Mouse (Mus musculus): ENCODE measurements around the gene Tnni1. TPM values are rescaled to one million over a fixed set of nuclear protein-coding genes. Genes with fewer than 3 reads are reported as not detected.

Tnni1 gene
- total RNA-seq, 1 experiment, result 1.1 TPM

DNA sequence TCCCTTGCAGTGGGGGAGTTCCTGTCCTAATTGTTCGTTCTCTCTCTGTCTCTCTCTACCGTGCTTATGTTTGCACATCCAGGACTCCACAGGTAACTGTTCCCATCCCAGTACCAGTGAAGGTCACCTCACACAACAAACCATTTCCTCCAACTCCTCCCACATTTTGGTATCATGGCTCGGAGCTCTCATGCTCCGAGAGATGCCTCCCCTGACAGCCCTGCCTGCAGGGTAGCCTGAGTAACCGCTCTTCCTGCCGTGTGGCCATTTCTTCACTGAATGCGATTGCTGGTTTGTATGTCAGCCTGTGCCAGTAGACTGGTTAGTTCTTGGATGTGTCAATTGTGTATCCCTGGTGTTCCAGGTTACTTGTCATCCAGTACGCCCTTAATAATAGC, 7.7 kb upstream of the Tnni1 start:
- in situ Hi-C loops (cut with MboI; ENCODE audit: low sequenced_read_pairs in 2 of 2, unreplicated experiment in 2 of 2), result no loop called here
- Histone ChIP-seq H3K4me1 (ENCODE audit: control insufficient read depth in 2 of 2, insufficient read depth in 2 of 2, low read length in 2 of 2, poor library complexity in 1 of 2) (peaks cover 0 to 4% of the 10 kb centered on the region in 2 experiments; a peak in 2 of 4 replicates), H3K9ac (ENCODE audit: insufficient read depth, low read depth, low read length, poor library complexity, severe bottlenecking) (no peak overlapping the region), H3K27ac (ENCODE audit: insufficient read depth, low read depth, low read length, poor library complexity, severe bottlenecking) (no peak overlapping the region), H3K9me3 (ENCODE audit: control insufficient read depth, insufficient read depth, low read depth, low read length) (no peaks in the 10 kb centered on the region), H3K36me3 (ENCODE audit: control insufficient read depth, insufficient read depth, low read length, poor library complexity, severe bottlenecking) (peaks cover 18% of the 10 kb centered on the region), H3K4me3 (ENCODE audit: insufficient read depth in 1 of 2, low read depth in 1 of 2, low read length in 2 of 2, poor library complexity in 1 of 2, severe bottlenecking in 1 of 2) (no peak overlapping the region)
- no peak for DNase-seq (ENCODE audit: low read depth, low spot score)
- TF ChIP-seq CHD2 (IDR thresholded peaks at IDR 0.05; ENCODE audit: low read depth, low read length) (no peak), ZNF384 (IDR thresholded peaks at IDR 0.05; ENCODE audit: low read depth, low read length) (no peak), MAFK (IDR thresholded peaks at IDR 0.05; ENCODE audit: insufficient read depth, low read depth, low read length) (no peak), ZC3H11A (IDR thresholded peaks at IDR 0.05; ENCODE audit: borderline replicate concordance, low read depth, low read length) (no peak), HCFC1 (IDR thresholded peaks at IDR 0.05; ENCODE audit: borderline replicate concordance, insufficient read depth, low read length) (no peak)

DNA sequence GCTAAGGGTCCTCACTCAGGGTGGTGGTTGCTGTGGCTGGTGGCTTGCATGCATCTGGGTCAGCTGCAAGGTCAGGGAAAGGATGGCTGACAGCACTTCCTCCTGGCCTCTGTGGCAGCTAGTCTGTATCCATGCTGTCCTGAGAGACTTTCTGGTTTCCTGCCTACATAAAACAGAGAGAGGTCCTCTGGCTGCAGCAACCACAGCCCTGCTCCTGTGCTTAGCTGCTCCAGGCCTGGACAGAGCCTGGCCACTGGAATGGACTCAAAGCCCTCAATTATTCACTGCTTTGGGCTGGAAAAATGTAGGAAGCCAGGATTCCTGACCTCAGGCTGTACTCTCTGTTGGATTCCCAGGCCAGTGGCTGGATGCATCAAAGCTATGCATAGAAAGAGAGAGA, 2.6 kb upstream of the Tnni1 start:
- DNase-seq (ENCODE audit: low read depth, low spot score), result no peak
- Histone ChIP-seq H3K27ac (ENCODE audit: insufficient read depth, low read depth, low read length, poor library complexity, severe bottlenecking) (no peak overlapping the region), H3K36me3 (ENCODE audit: control insufficient read depth, insufficient read depth, low read length, poor library complexity, severe bottlenecking) (no peaks in the 10 kb centered on the region; the same call in 1 of the 2 replicates), H3K9ac (ENCODE audit: insufficient read depth, low read depth, low read length, poor library complexity, severe bottlenecking) (no peak overlapping the region), H3K4me1 (ENCODE audit: control insufficient read depth in 2 of 2, insufficient read depth in 2 of 2, low read length in 2 of 2, poor library complexity in 1 of 2) (peaks cover 0 to 5% of the 10 kb centered on the region in 2 experiments; a peak in 1 of 4 replicates), H3K9me3 (ENCODE audit: control insufficient read depth, insufficient read depth, low read depth, low read length) (no peaks in the 10 kb centered on the region), H3K4me3 (ENCODE audit: insufficient read depth in 1 of 2, low read depth in 1 of 2, low read length in 2 of 2, poor library complexity in 1 of 2, severe bottlenecking in 1 of 2) (no peak overlapping the region)
- in situ Hi-C loops (cut with MboI; ENCODE audit: low sequenced_read_pairs in 2 of 2, unreplicated experiment in 2 of 2), result no loop called here
- TF ChIP-seq ZNF384 (IDR thresholded peaks at IDR 0.05; ENCODE audit: low read depth, low read length) (no peak), CHD2 (IDR thresholded peaks at IDR 0.05; ENCODE audit: low read depth, low read length) (no peak), ZC3H11A (IDR thresholded peaks at IDR 0.05; ENCODE audit: borderline replicate concordance, low read depth, low read length) (no peak), HCFC1 (IDR thresholded peaks at IDR 0.05; ENCODE audit: borderline replicate concordance, insufficient read depth, low read length) (no peak), MAFK (IDR thresholded peaks at IDR 0.05; ENCODE audit: insufficient read depth, low read depth, low read length) (no peak)

GRCm38 (mm10) chr1:135777046-135777445, 2.2 kb upstream of the Tnni1 start:
- no peak for TF ChIP-seq HCFC1 (IDR thresholded peaks at IDR 0.05; ENCODE audit: borderline replicate concordance, insufficient read depth, low read length)
- no peak for TF ChIP-seq CHD2 (IDR thresholded peaks at IDR 0.05; ENCODE audit: low read depth, low read length)
- no peak for TF ChIP-seq ZC3H11A (IDR thresholded peaks at IDR 0.05; ENCODE audit: borderline replicate concordance, low read depth, low read length)
- TF ChIP-seq MAFK (IDR thresholded peaks at IDR 0.05; ENCODE audit: insufficient read depth, low read depth, low read length), result no peak
- no peak for TF ChIP-seq ZNF384 (IDR thresholded peaks at IDR 0.05; ENCODE audit: low read depth, low read length)
- H3K9ac ChIP-seq (ENCODE audit: insufficient read depth, low read depth, low read length, poor library complexity, severe bottlenecking), result no peak overlapping the region
- peaks cover 0 to 5% of the 10 kb centered on the region in 2 experiments; a peak in 1 of 4 replicates for H3K4me1 ChIP-seq (ENCODE audit: control insufficient read depth in 2 of 2, insufficient read depth in 2 of 2, low read length in 2 of 2, poor library complexity in 1 of 2)
- H3K4me3 ChIP-seq (ENCODE audit: insufficient read depth in 1 of 2, low read depth in 1 of 2, low read length in 2 of 2, poor library complexity in 1 of 2, severe bottlenecking in 1 of 2), result no peak overlapping the region
- no peak overlapping the region for H3K27ac ChIP-seq (ENCODE audit: insufficient read depth, low read depth, low read length, poor library complexity, severe bottlenecking)
- no peaks in the 10 kb centered on the region for H3K36me3 ChIP-seq (ENCODE audit: control insufficient read depth, insufficient read depth, low read length, poor library complexity, severe bottlenecking)
- in situ Hi-C loops (cut with MboI; ENCODE audit: low sequenced_read_pairs in 2 of 2, unreplicated experiment in 2 of 2), result no loop called here
- no peaks in the 10 kb centered on the region for H3K9me3 ChIP-seq (ENCODE audit: control insufficient read depth, insufficient read depth, low read depth, low read length)
- DNase-seq (ENCODE audit: low read depth, low spot score), result no peak

- peak; percentile 94 for DNase-seq (ENCODE audit: low read depth, low spot score)
- H3K9me3 ChIP-seq (ENCODE audit: control insufficient read depth, insufficient read depth, low read depth, low read length), result no peaks in the 10 kb centered on the region
- TF ChIP-seq CHD2 (IDR thresholded peaks at IDR 0.05; ENCODE audit: low read depth, low read length) (no peak), ZC3H11A (IDR thresholded peaks at IDR 0.05; ENCODE audit: borderline replicate concordance, low read depth, low read length) (no peak), ZNF384 (IDR thresholded peaks at IDR 0.05; ENCODE audit: low read depth, low read length) (no peak), MAFK (IDR thresholded peaks at IDR 0.05; ENCODE audit: insufficient read depth, low read depth, low read length) (no peak)
- in situ Hi-C loops (cut with MboI; ENCODE audit: low sequenced_read_pairs in 2 of 2, unreplicated experiment in 2 of 2), result no loop called here
- no peak overlapping the region for H3K9ac ChIP-seq (ENCODE audit: insufficient read depth, low read depth, low read length, poor library complexity, severe bottlenecking)
- no peak overlapping the region for H3K4me3 ChIP-seq (ENCODE audit: insufficient read depth in 1 of 2, low read depth in 1 of 2, low read length in 2 of 2, poor library complexity in 1 of 2, severe bottlenecking in 1 of 2)
- H3K27ac ChIP-seq (ENCODE audit: insufficient read depth, low read depth, low read length, poor library complexity, severe bottlenecking), result no peak overlapping the region
- H3K36me3 ChIP-seq (ENCODE audit: control insufficient read depth, insufficient read depth, low read length, poor library complexity, severe bottlenecking), result no peaks in the 10 kb centered on the region
- peaks cover 0 to 8% of the 10 kb centered on the region in 2 experiments; a peak in 1 of 4 replicates for H3K4me1 ChIP-seq (ENCODE audit: control insufficient read depth in 2 of 2, insufficient read depth in 2 of 2, low read length in 2 of 2, poor library complexity in 1 of 2)
Observed at GRCm38 (mm10) chr1:135780649-135781048, 1.4 kb downstream of the Tnni1 start.

DNA sequence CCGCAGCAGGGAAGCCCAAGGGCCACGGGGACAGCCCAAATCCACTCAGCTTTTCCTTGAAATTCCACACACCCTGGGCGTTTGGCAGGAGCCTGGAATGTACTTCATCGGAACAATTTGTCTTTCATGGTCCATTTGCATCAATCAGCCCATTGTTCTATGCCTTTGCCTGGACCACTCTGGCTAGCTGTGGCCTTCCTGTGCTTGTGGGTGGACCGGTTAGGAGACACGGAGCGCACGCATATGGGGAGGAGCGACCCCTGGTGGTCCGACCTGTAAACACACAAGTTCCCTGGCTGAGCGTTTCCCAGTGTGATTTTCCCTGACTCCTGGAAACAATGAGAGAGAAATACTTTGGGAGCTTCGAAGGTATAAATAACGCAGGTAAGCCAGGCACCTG, 2.0 kb downstream of the Tnni1 start:
- no peaks in the 10 kb centered on the region for H3K36me3 ChIP-seq (ENCODE audit: control insufficient read depth, insufficient read depth, low read length, poor library complexity, severe bottlenecking)
- peaks cover 0 to 8% of the 10 kb centered on the region in 2 experiments; a peak in 1 of 4 replicates for H3K4me1 ChIP-seq (ENCODE audit: control insufficient read depth in 2 of 2, insufficient read depth in 2 of 2, low read length in 2 of 2, poor library complexity in 1 of 2)
- DNase-seq (ENCODE audit: low read depth, low spot score), result peak; percentile 80
- no peak overlapping the region for H3K27ac ChIP-seq (ENCODE audit: insufficient read depth, low read depth, low read length, poor library complexity, severe bottlenecking)
- no peak overlapping the region for H3K4me3 ChIP-seq (ENCODE audit: insufficient read depth in 1 of 2, low read depth in 1 of 2, low read length in 2 of 2, poor library complexity in 1 of 2, severe bottlenecking in 1 of 2)
- TF ChIP-seq MAFK (IDR thresholded peaks at IDR 0.05; ENCODE audit: insufficient read depth, low read depth, low read length) (no peak), HCFC1 (IDR thresholded peaks at IDR 0.05; ENCODE audit: borderline replicate concordance, insufficient read depth, low read length) (no peak), ZC3H11A (IDR thresholded peaks at IDR 0.05; ENCODE audit: borderline replicate concordance, low read depth, low read length) (no peak), ZNF384 (IDR thresholded peaks at IDR 0.05; ENCODE audit: low read depth, low read length) (no peak), CHD2 (IDR thresholded peaks at IDR 0.05; ENCODE audit: low read depth, low read length) (no peak)
- in situ Hi-C loops (cut with MboI; ENCODE audit: low sequenced_read_pairs in 2 of 2, unreplicated experiment in 2 of 2), result no loop called here
- H3K9ac ChIP-seq (ENCODE audit: insufficient read depth, low read depth, low read length, poor library complexity, severe bottlenecking), result no peak overlapping the region
- no peaks in the 10 kb centered on the region for H3K9me3 ChIP-seq (ENCODE audit: control insufficient read depth, insufficient read depth, low read depth, low read length)
